In genomic region chr4:141858501-141858900, GRCm38 (mm10) we compare ENCODE assay signal across 16 mouse cellular contexts. TPM values are rescaled to one million over a fixed set of nuclear protein-coding genes. Genes with fewer than 3 reads are reported as not detected.
DNase-seq lines count a peak whose midpoint lies in the region; ATAC-seq and TF ChIP-seq lines count a peak whose summit lies in the region.
"Had no signal": no experiment of that assay in that cellular context is flagged by ENCODE, and none has a peak within 500 bp of the region (broad histone marks: within the 10 kb centered on the region; RNA-seq: fewer than 3 reads in every experiment).

No protein-coding gene starts in this region.

- TF ChIP-seq CTCF in liver, postnatal 0 days (IDR thresholded peaks at IDR 0.05; ENCODE audit: low read depth) = no peak

- H3K27ac ChIP-seq in liver, postnatal 0 days (ENCODE audit: low read depth) = no peak overlapping the region
- no peak overlapping the region for H3K27ac ChIP-seq in liver, embryonic 11.5 days (ENCODE audit: low read depth, low read length)
- H3K27ac ChIP-seq: embryonic facial prominence, embryonic 12.5 days; liver, embryonic 14.5 days; midbrain, embryonic 12.5 days had no signal

- WGBS in liver, postnatal 0 days (ENCODE audit: insufficient replicate concordance) = 83% methylated on average over 20 of the region's 20 CpGs
- 92% methylated on average over 20 of the region's 20 CpGs for WGBS in liver, embryonic 11.5 days

- no peak overlapping the region for H3K9ac ChIP-seq in liver, postnatal 0 days (replicated peaks)
- H3K9ac ChIP-seq in liver, embryonic 11.5 days (ENCODE audit: low read depth, low read length) = no peak overlapping the region
- H3K9ac ChIP-seq: embryonic facial prominence, embryonic 12.5 days; liver, embryonic 14.5 days; midbrain, embryonic 12.5 days had no signal

- no peaks in the 10 kb centered on the region for H3K9me3 ChIP-seq in liver, postnatal 0 days (ENCODE audit: low read length)
- no peaks in the 10 kb centered on the region for H3K9me3 ChIP-seq in liver, embryonic 11.5 days (ENCODE audit: control insufficient read depth, low read length)
- H3K9me3 ChIP-seq: embryonic facial prominence, embryonic 12.5 days; G1E had no signal

- peaks cover 20% of the 10 kb centered on the region for H3K36me3 ChIP-seq in liver, postnatal 0 days (replicated peaks; ENCODE audit: insufficient read depth, low read length)
- peaks cover 26% of the 10 kb centered on the region for H3K36me3 ChIP-seq in liver, embryonic 11.5 days (ENCODE audit: control insufficient read depth, insufficient read depth, low read length)

- no peak overlapping the region for H3K4me3 ChIP-seq in liver, postnatal 0 days (ENCODE audit: low read depth, low read length)
- H3K4me3 ChIP-seq in liver, embryonic 11.5 days (ENCODE audit: low read depth, low read length) = no peak overlapping the region
- H3K4me3 ChIP-seq: embryonic facial prominence, embryonic 12.5 days; midbrain, embryonic 12.5 days had no signal

- peaks cover 4% of the 10 kb centered on the region; the same call in 1 of the 2 replicates for H3K4me1 ChIP-seq in liver, postnatal 0 days (ENCODE audit: insufficient read depth)
- no peaks in the 10 kb centered on the region for H3K4me1 ChIP-seq in liver, embryonic 11.5 days (replicated peaks; ENCODE audit: control insufficient read depth, insufficient read depth, low read length)
- H3K4me1 ChIP-seq: embryonic facial prominence, embryonic 12.5 days had no signal

- intact Hi-C loops in heart, postnatal 25 days (cut with DNase I) = no loop called here
- intact Hi-C loops in gastrocnemius, postnatal 14 days (cut with DNase I; ENCODE audit: low total_unique reads) = no loop called here

- peak; percentile 50 to 54 for DNase-seq in heart, adult 18-20 months
- DNase-seq in heart, postnatal 25 days (ENCODE audit: low spot score) = no peak
- peak; percentile 65 for DNase-seq in liver, postnatal 0 days
- no peak for DNase-seq in liver, embryonic 11.5 days (ENCODE audit: low spot score)
- DNase-seq in gastrocnemius, postnatal 14 days = peak; percentile 42
- peak; percentile 74 to 76 for DNase-seq in natural killer cell, adult 2 months (ENCODE audit: low spot score in 2 of 2)
- DNase-seq in thymus, adult 18-20 months = no peak

- no peaks in the 10 kb centered on the region for H3K27me3 ChIP-seq in liver, postnatal 0 days (ENCODE audit: insufficient read depth, low read length)
- H3K27me3 ChIP-seq in liver, embryonic 11.5 days (replicated peaks; ENCODE audit: control insufficient read depth, insufficient read depth, low read length) = no peaks in the 10 kb centered on the region
- H3K27me3 ChIP-seq: embryonic facial prominence, embryonic 12.5 days; midbrain, embryonic 12.5 days had no signal

- ATAC-seq in liver, postnatal 0 days = no peak
- ATAC-seq in liver, embryonic 11.5 days (replicated peaks; ENCODE audit: low FRiP score) = no peak
- no peak for ATAC-seq in activated CD4-positive, CD25-positive, alpha-beta regulatory T cell, adult 4 months
- ATAC-seq: inflammation-experienced regulatory T-cells, adult 6 months had no signal

- peak; percentile 25; the same call in 1 of the 2 replicates for TF ChIP-seq EP300 in liver, postnatal 0 days (IDR thresholded peaks at IDR 0.05; ENCODE audit: low read depth)

- H3K4me2 ChIP-seq in liver, postnatal 0 days (ENCODE audit: low read depth, low read length) = no peak overlapping the region
- no peak overlapping the region for H3K4me2 ChIP-seq in liver, embryonic 11.5 days
- H3K4me2 ChIP-seq: embryonic facial prominence, embryonic 12.5 days; midbrain, embryonic 12.5 days had no signal

RNA-seq across cellular contexts. Expression of gene Ctrc, which starts 12.3 kb away (rescaled TPM):
- total RNA-seq in heart, adult 18-20 months (2021) = not detected
- total RNA-seq in heart, postnatal 25 days (2021) = not detected
- not detected in 2 replicates for polyA plus RNA-seq in liver, postnatal 0 days (2015; fragmentation: Nextera tagmentation; extraction: Ambion mirVana)
- not detected in 2 replicates for polyA plus RNA-seq in liver, embryonic 11.5 days (2014; fragmentation: Nextera tagmentation; extraction: Ambion mirVana)
- not detected for total RNA-seq in gastrocnemius, postnatal 14 days (2021)
- not detected for polyA plus RNA-seq in activated CD4-positive, CD25-positive, alpha-beta regulatory T cell, adult 4 months (2017; shearing (Covaris generic))
- total RNA-seq: G1E; left cerebral cortex, adult 18-20 months had no signal
- polyA plus RNA-seq: embryonic facial prominence, embryonic 12.5 days; forebrain, embryonic 16.5 days; G1E; heart, embryonic 16.5 days; inflammation-experienced regulatory T-cells, adult 6 months; liver, embryonic 14.5 days; midbrain, embryonic 12.5 days had no signal

RNA-seq across cellular contexts. Expression of gene Efhd2, which starts 16.2 kb away (rescaled TPM):
- total RNA-seq in heart, adult 18-20 months (2021) = 10 to 100 TPM; 21.7 to 22.8 TPM
- total RNA-seq in heart, postnatal 25 days (2021) = 10 to 100 TPM; 16.4 to 21.6 TPM
- polyA plus RNA-seq in liver, postnatal 0 days (2015; fragmentation: Nextera tagmentation; extraction: Ambion mirVana) = 37.1 and 39.9 TPM in 2 replicates
- polyA plus RNA-seq in liver, embryonic 11.5 days (2014; fragmentation: Nextera tagmentation; extraction: Ambion mirVana) = 62.1 and 69.1 TPM in 2 replicates
- 10 to 100 TPM; 13.8 to 17.6 TPM for total RNA-seq in gastrocnemius, postnatal 14 days (2021)
- polyA plus RNA-seq in activated CD4-positive, CD25-positive, alpha-beta regulatory T cell, adult 4 months (2017; shearing (Covaris generic)) = 10 to 100 TPM; 23.5 to 26.9 TPM

RNA-seq across cellular contexts. Expression of gene Cela2a, which starts 32.5 kb away (rescaled TPM):
- total RNA-seq in heart, adult 18-20 months (2021) = not detected
- not detected for total RNA-seq in heart, postnatal 25 days (2021)
- polyA plus RNA-seq in liver, postnatal 0 days (2015; fragmentation: Nextera tagmentation; extraction: Ambion mirVana) = 0.61 and 28.3 TPM in 2 replicates
- not detected in 2 replicates for polyA plus RNA-seq in liver, embryonic 11.5 days (2014; fragmentation: Nextera tagmentation; extraction: Ambion mirVana)
- total RNA-seq in gastrocnemius, postnatal 14 days (2021) = not detected
- polyA plus RNA-seq in activated CD4-positive, CD25-positive, alpha-beta regulatory T cell, adult 4 months (2017; shearing (Covaris generic)) = 1 to 10 TPM in 1 of 2 experiments, not detected in 1; 1.0 TPM
- total RNA-seq: G1E; left cerebral cortex, adult 18-20 months had no signal
- polyA plus RNA-seq: embryonic facial prominence, embryonic 12.5 days; forebrain, embryonic 16.5 days; G1E; inflammation-experienced regulatory T-cells, adult 6 months; liver, embryonic 14.5 days; midbrain, embryonic 12.5 days had no signal

Comparison
In these comparisons a context has a peak if more than half of its experiments do, and no peak if none do; other contexts are left out.
1. DNase-seq: peak in heart, adult 18-20 months (2 of 2), liver, postnatal 0 days (single experiment), gastrocnemius, postnatal 14 days (single experiment) and natural killer cell, adult 2 months (2 of 2); none in heart, postnatal 25 days (single experiment), liver, embryonic 11.5 days (single experiment) and thymus, adult 18-20 months (0 of 2).